Mouse (Mus musculus) heart, embryonic 12.5 days (tissue): Measurements from ENCODE around the gene Tjp2. TPM values are rescaled to one million over a fixed set of nuclear protein-coding genes. Genes with fewer than 3 reads are reported as not detected.

Experiments
- ATAC-seq: fragments of 200-750 bp; cut with Nextera tagmentation; 2 replicates; pipeline ENCODE4 v1.8.0; 2017; ENCODE audit warnings: moderate TSS enrichment, moderate library complexity; ENCODE audit not compliant: insufficient number of reproducible peaks, low FRiP score
- H3K27ac ChIP-seq: fragments of 300-500 bp; sonication (generic); 2 replicates; pipeline ENCODE4 v1.5.1; 2016; ENCODE audit warnings: mild to moderate bottlenecking, moderate library complexity; ENCODE audit not compliant: poor library complexity, severe bottlenecking
- H3K27me3 ChIP-seq: fragments of 300-500 bp; sonication (generic); replicated peaks from 2 replicates; pipeline ENCODE4 v1.6.1; 2016; ENCODE audit warnings: mild to moderate bottlenecking, moderate library complexity
- H3K36me3 ChIP-seq: fragments of 300-500 bp; sonication (generic); 2 replicates; pipeline ENCODE4 v1.6.1; 2016; ENCODE audit warnings: mild to moderate bottlenecking, moderate library complexity
- H3K4me1 ChIP-seq: fragments of 300-500 bp; sonication (generic); replicated peaks from 2 replicates; pipeline ENCODE4 v1.6.1; 2016; ENCODE audit warnings: mild to moderate bottlenecking
- H3K4me2 ChIP-seq: fragments of 300-500 bp; sonication (generic); 2 replicates; pipeline ENCODE4 v1.6.1; 2016; ENCODE audit warnings: mild to moderate bottlenecking, moderate library complexity
- H3K4me3 ChIP-seq: fragments of 300-500 bp; sonication (generic); 2 replicates; pipeline ENCODE4 v1.5.1; 2016; ENCODE audit warnings: mild to moderate bottlenecking
- H3K9ac ChIP-seq: fragments of 300-500 bp; sonication (generic); 2 replicates; pipeline ENCODE4 v1.6.1; 2016; ENCODE audit warnings: mild to moderate bottlenecking, moderate library complexity
- H3K9me3 ChIP-seq: fragments of 300-500 bp; sonication (generic); replicated peaks from 2 replicates; pipeline ENCODE4 v1.6.1; 2016; ENCODE audit warnings: mild to moderate bottlenecking, moderate library complexity
- WGBS: fragments of 180-500 bp; shearing (Covaris S2); methylation state at CpG from one replicate; pipeline ENCODE4 v1.1.7; 2016; 5-methylcytosine and 5-hydroxymethylcytosine counted together
- polyA plus RNA-seq: library from polyadenylated mRNA; unstranded; fragments of >200 nt; fragmentation: Nextera tagmentation; extraction: Ambion mirVana; gene quantifications from 2 replicates; pipeline ENCODE4 v1.2.1, GENCODE M21; 2016

Tjp2 gene
- polyA plus RNA-seq, 1 experiment from 2014 or later, result 31.9 TPM

DNA sequence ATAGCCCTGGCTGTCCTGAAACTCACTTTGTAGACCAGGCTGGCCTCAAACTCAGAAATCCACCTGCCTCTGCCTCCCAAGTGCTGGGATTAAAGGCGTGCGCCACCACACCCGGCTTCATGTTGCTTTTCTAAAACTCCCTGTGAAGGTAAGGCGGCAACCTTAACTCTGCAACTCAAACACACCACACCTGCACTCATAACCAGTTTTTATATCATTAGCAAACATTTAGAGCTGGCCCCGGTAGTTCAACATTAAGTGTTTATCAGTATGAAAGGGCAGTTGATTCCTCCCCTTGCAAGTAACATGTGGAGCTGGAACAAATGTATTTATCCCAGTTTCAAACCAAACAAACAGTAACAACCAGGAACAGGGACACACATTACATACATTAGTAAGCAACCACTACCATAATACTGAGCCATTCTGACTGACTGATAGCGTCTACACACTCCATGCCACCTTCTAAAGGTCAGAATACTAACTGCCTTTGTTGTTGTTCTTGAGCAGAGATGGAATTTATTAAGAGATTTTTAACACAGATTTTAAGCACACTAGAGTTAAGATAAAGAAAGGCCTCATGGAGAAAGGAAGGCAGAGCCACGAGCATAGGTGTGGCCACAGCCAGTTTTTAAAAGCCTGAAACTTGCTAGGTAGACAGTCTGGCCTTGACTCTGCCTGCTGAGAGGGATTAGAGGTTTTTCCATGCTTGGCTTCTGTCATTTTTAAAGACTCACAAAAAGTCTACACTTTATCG lies 101.1 kb downstream of the Tjp2 start:
- no peak overlapping the region for H3K9ac ChIP-seq
- H3K27me3 ChIP-seq, result no peaks in the 10 kb centered on the region
- no peak overlapping the region for H3K4me2 ChIP-seq
- no peak for ATAC-seq
- peaks cover 54% of the 10 kb centered on the region for H3K36me3 ChIP-seq
- 80% methylated on average over 8 of the region's 8 CpGs for whole genome bisulfite sequencing
- peaks cover 23% of the 10 kb centered on the region for H3K4me1 ChIP-seq
- H3K4me3 ChIP-seq, result no peak overlapping the region
- no peaks in the 10 kb centered on the region for H3K9me3 ChIP-seq
- H3K27ac ChIP-seq, result peak overlapping the region; percentile 45; the same call in 1 of the 2 replicates

DNA sequence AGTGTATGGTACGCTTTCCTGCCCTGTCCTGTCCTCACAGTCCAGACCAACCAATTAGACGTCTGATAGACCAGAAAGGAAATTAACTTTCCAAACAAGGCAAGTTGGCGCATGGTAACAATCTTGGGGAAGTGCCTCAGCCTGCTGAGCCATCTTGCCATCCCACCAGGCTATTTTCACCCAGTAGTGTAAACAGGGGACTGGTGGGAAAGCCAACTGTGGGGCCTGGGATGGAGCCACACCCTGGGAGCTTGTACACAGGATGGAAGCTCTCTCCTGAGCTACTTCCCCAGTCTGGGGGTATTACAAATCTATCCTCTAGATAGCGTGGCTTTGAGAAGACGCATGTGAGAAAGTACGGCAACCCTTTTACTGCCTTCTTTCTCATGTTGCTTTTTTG lies 101.7 kb downstream of the Tjp2 start:
- Histone ChIP-seq H3K9me3 (no peaks in the 10 kb centered on the region), H3K36me3 (peaks cover 51% of the 10 kb centered on the region), H3K4me1 (peaks cover 25% of the 10 kb centered on the region), H3K9ac (no peak overlapping the region), H3K27me3 (no peaks in the 10 kb centered on the region), H3K27ac (no peak overlapping the region), H3K4me2 (no peak overlapping the region), H3K4me3 (no peak overlapping the region)
- ATAC-seq, result no peak
- 84% methylated on average over 6 of the region's 6 CpGs for WGBS

DNA sequence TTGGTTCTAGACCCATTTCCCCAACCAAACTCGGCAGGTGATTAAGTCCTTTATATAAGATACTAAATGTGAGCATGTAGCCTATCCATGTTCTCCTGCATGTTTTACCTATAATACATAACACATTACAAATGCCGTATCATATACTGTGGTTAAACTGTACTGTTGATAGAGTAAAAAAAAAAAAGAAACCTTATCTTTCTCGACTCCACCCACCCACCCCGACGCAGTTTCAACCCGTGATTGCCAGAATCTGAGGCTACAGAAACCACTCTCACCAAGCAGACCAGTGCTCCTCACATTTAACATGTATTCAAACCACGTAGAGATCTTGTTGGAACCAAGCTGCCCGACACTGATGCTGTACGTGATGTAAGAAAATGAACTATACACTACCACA lies 102.2 kb downstream of the Tjp2 start:
- Histone ChIP-seq H3K4me3 (no peak overlapping the region), H3K9me3 (no peaks in the 10 kb centered on the region), H3K4me2 (no peak overlapping the region), H3K27ac (no peak overlapping the region), H3K9ac (no peak overlapping the region), H3K36me3 (peaks cover 51% of the 10 kb centered on the region), H3K27me3 (no peaks in the 10 kb centered on the region), H3K4me1 (peaks cover 25% of the 10 kb centered on the region)
- ATAC-seq, result no peak
- 75% methylated on average over 9 of the region's 9 CpGs for WGBS

DNA sequence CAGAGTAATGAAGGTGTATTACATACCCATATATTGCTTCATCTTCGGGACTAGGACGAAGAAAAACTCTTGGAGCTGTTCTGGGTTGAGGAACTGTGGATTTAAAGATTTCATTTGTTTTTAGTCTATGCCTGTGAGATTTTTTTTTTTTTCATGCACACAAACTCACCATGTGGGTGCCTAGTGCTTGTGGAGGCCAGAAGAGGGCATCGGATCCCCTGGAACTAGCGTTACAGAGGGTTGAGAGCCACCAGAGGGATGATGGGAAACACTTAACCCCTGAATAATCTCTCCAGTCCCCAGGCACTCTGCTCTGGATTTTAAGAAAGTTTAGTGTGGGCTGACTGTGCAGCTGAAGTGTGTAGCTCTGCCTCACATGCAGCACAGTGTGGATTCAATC lies 104.0 kb downstream of the Tjp2 start:
- WGBS, result 70% methylated on average over 4 of the region's 4 CpGs
- no peak for ATAC-seq
- Histone ChIP-seq H3K4me3 (no peak overlapping the region), H3K27me3 (no peaks in the 10 kb centered on the region), H3K4me1 (peaks cover 25% of the 10 kb centered on the region), H3K9me3 (no peaks in the 10 kb centered on the region), H3K36me3 (peaks cover 56% of the 10 kb centered on the region), H3K4me2 (no peak overlapping the region), H3K9ac (no peak overlapping the region), H3K27ac (no peak overlapping the region)

DNA sequence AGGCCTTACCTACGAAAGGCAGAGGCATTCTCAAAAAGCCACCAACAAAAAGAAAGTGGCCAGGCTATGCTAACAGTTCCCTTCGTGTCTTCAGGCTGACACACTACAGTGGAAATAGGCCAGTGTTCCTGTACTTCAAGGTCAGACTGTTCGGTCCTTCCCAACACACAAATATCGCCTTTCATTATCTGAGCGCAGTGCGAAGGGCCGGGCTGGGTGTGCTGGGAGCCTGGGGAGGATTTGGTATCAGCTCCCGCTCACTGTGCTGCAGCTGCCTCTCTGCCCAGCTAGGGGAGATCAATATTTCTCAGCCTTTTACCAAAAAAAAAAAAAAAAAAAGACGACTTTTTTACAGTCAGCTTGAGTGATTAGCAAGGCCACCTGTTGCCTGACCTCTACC lies 106.1 kb downstream of the Tjp2 start:
- Histone ChIP-seq H3K9me3 (no peaks in the 10 kb centered on the region), H3K27me3 (no peaks in the 10 kb centered on the region), H3K27ac (peak overlapping the region; percentile 76), H3K9ac (0 out of 2 replicates have a peak overlapping the region, but pooled peaks have one; percentile 24), H3K4me3 (no peak overlapping the region), H3K36me3 (peaks cover 64% of the 10 kb centered on the region), H3K4me2 (no peak overlapping the region), H3K4me1 (peaks cover 14% of the 10 kb centered on the region)
- ATAC-seq, result no peak
- WGBS, result 44% methylated on average over 9 of the region's 9 CpGs

DNA sequence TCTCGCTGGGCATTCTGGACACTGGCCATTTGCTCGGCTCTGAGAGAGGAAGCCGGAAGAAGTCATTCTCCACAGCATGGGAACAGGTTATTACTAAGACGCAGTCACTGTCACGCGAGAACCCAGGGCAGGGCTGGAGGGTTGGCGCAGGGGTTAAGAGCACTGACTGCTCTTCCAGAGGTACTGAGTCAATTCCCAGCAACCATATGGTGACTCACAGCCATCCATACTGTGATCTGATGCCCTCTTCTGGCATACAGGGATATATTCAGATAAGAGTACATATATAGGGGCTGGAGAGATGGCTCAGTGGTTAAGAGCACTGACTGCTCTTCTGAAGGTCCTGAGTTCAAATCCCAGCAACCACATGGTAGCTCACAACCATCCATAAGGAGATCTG lies 113.2 kb downstream of the Tjp2 start:
- no peak overlapping the region for H3K9ac ChIP-seq
- peaks cover 12% of the 10 kb centered on the region; the same call in 1 of the 2 replicates for H3K9me3 ChIP-seq
- peaks cover 91% of the 10 kb centered on the region for H3K36me3 ChIP-seq
- no peaks in the 10 kb centered on the region for H3K27me3 ChIP-seq
- no peak overlapping the region for H3K27ac ChIP-seq
- 0 out of 2 replicates have a peak, but pooled peaks cover 2% of the 10 kb centered on the region for H3K4me1 ChIP-seq
- H3K4me2 ChIP-seq, result no peak overlapping the region
- ATAC-seq, result no peak
- WGBS, result 97% methylated on average over 7 of the region's 7 CpGs
- H3K4me3 ChIP-seq, result no peak overlapping the region

DNA sequence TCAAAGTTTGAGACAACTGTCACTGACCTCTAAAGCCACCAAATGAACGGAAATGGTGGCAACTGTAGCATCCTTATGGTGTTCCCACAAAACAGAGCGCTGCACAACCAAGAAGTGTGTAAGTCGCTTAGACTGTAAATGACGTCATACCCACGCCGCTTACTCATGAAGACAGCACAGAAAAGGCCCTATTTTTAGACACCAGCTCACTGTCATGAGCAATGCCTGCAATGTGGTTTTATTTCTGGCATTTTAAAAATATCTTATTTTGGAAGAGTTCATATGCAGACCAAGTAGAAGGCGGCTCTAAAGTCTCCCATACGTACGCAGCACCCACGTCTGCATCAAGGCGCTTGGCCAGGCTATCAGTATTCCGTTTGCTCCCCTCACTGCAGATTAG lies 117.1 kb downstream of the Tjp2 start:
- no peak overlapping the region for H3K27ac ChIP-seq
- H3K4me1 ChIP-seq, result 0 out of 2 replicates have a peak, but pooled peaks cover 6% of the 10 kb centered on the region
- ATAC-seq, result no peak
- 67% methylated on average over 12 of the region's 12 CpGs for WGBS
- H3K27me3 ChIP-seq, result no peaks in the 10 kb centered on the region
- peaks cover 67% of the 10 kb centered on the region for H3K36me3 ChIP-seq
- no peak overlapping the region for H3K9ac ChIP-seq
- H3K4me3 ChIP-seq, result no peak overlapping the region
- no peak overlapping the region for H3K4me2 ChIP-seq
- H3K9me3 ChIP-seq, result peaks cover 12% of the 10 kb centered on the region; the same call in 1 of the 2 replicates

DNA sequence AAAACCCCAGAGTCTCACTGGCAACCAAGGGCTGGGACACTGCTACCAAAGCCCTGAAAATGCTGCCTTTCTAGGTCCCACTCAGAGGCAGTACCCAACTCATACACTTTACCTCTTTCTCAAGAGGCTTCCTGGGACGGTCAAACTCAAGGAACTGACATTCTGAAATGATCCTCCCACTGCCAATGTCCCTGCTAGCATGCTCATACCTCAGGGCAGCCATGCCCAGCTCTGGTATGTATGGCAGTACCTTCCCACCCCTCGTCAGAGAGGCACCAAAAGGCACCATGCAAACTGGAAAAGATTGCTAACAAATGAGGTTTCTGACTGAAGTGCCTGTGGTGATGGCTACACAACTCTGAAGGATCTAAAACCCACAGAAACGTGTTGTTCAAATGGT lies 121.0 kb downstream of the Tjp2 start:
- Histone ChIP-seq H3K27ac (0 out of 2 replicates have a peak overlapping the region, but pooled peaks have one; percentile 3), H3K27me3 (no peaks in the 10 kb centered on the region), H3K4me1 (0 out of 2 replicates have a peak, but pooled peaks cover 6% of the 10 kb centered on the region), H3K9me3 (no peaks in the 10 kb centered on the region), H3K4me3 (no peak overlapping the region), H3K36me3 (peaks cover 63% of the 10 kb centered on the region), H3K4me2 (no peak overlapping the region), H3K9ac (no peak overlapping the region)
- WGBS, result 77% methylated on average over 3 of the region's 3 CpGs
- no peak for ATAC-seq

DNA sequence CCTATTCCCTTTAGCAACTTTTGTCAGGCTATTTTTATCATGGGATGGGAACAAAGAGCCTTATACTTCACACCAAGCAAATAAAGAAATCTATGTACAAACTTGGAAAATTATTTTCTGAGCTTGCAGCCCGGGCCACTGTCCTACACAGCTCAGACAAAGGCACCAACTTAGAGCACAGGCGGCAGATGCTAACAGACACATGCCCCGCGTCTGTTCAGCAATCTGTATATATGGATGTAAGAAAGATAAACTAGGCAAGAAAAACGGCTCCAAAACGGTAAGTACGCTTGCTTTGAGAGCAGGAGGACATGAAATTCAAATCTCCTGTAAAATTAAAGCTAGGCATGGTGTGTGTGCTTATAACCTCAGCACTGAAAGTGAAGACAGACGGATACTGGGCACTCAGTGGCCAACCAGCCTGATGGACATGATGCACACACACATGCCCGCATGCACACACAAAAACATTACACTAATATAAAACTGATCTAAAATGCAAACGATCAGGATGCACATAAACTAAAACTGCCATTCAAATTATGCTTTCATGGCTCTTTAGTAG lies 122.2 kb downstream of the Tjp2 start:
- 90% methylated on average over 10 of the region's 10 CpGs for WGBS
- H3K9me3 ChIP-seq, result no peaks in the 10 kb centered on the region
- no peak overlapping the region for H3K27ac ChIP-seq
- peaks cover 61% of the 10 kb centered on the region for H3K36me3 ChIP-seq
- H3K4me1 ChIP-seq, result 0 out of 2 replicates have a peak, but pooled peaks cover 6% of the 10 kb centered on the region
- no peak for ATAC-seq
- no peaks in the 10 kb centered on the region for H3K27me3 ChIP-seq
- H3K4me3 ChIP-seq, result no peak overlapping the region
- no peak overlapping the region for H3K4me2 ChIP-seq
- no peak overlapping the region for H3K9ac ChIP-seq

DNA sequence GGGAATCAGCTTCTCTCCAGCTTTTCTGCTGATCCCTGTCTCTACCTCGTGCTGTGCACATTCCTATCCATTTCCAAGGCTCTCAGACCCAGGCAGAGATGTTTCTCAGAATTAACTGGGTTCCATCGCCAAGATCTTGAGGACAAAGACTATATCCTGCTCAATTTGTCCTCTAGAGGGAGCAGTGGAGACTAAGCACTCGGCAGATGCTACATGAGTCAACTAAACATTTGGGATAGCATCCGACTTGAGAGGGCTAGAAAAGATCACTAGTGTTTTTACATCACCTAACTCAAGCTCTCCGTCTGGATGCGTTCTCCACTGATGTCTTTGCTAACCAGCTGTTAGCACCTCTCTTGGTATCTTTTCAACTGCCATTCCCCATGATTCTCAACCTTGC lies 123.6 kb downstream of the Tjp2 start:
- Histone ChIP-seq H3K27ac (no peak overlapping the region), H3K4me2 (no peak overlapping the region), H3K9ac (no peak overlapping the region), H3K27me3 (no peaks in the 10 kb centered on the region), H3K36me3 (peaks cover 64% of the 10 kb centered on the region), H3K9me3 (no peaks in the 10 kb centered on the region), H3K4me3 (no peak overlapping the region), H3K4me1 (0 out of 2 replicates have a peak, but pooled peaks cover 10% of the 10 kb centered on the region)
- no peak for ATAC-seq
- 73% methylated on average over 6 of the region's 6 CpGs for WGBS

DNA sequence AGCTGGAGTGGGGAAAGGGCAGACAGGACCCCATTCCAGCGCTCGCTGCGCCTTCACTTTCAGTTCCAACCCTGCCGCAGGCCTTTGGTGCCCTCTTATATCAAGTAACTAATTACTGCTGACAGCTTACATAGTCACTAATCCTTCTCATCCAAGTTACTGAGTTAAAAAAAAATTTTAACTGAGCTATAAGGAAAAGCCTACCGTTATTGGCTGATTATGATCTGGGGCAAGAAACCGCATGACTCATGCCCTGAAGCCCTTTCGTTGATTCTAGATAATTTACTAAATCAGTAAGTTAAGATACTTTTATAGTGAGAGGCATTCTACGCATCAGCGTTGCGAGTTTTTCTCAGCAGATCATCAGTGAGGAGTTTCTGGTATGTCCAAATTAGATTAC lies 126.1 kb downstream of the Tjp2 start:
- peaks cover 13% of the 10 kb centered on the region; the same call in 1 of the 2 replicates for H3K4me1 ChIP-seq
- peaks cover 80% of the 10 kb centered on the region for H3K36me3 ChIP-seq
- no peaks in the 10 kb centered on the region for H3K27me3 ChIP-seq
- no peak overlapping the region for H3K9ac ChIP-seq
- no peak overlapping the region for H3K27ac ChIP-seq
- no peaks in the 10 kb centered on the region for H3K9me3 ChIP-seq
- 81% methylated on average over 10 of the region's 10 CpGs for WGBS
- H3K4me2 ChIP-seq, result no peak overlapping the region
- ATAC-seq, result no peak
- no peak overlapping the region for H3K4me3 ChIP-seq
